ENCODE assay signal across 20 mouse cellular contexts in the genomic region with DNA sequence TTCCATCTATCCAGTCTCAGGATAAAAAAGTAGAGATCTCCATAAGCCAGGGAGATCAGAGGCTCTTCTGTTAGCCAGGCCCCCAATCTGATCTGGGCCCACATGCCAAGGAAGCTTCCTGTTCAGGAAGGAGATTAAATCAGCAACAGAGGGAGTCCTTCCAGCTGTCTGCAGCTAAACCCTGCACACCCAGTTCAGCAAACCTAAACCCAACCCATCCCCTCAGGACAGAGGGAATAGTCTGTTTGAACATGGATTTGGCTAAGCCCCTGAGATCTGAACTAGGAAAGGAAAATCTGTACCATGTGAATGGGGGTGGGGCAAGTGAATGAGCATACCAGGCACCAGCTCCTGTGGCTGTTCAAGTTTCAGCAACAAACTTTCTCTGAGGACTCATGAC.
DNase-seq lines count a peak whose midpoint lies in the region; ATAC-seq lines count a peak whose summit lies in the region.
"Had no signal": no experiment of that assay in that cellular context is flagged by ENCODE, and none has a peak within 500 bp of the region (broad histone marks: within the 10 kb centered on the region; RNA-seq: fewer than 3 reads in every experiment).

No protein-coding gene starts in this region.

- no peak overlapping the region for H3K9ac ChIP-seq in limb, embryonic 12.5 days (replicated peaks)
- no peak overlapping the region for H3K9ac ChIP-seq in embryonic facial prominence, embryonic 12.5 days
- no peak overlapping the region for H3K9ac ChIP-seq in limb, embryonic 13.5 days
- H3K9ac ChIP-seq in hindbrain, embryonic 12.5 days = no peak overlapping the region
- H3K9ac ChIP-seq: hindbrain, embryonic 15.5 days had no signal

- no peaks in the 10 kb centered on the region for H3K36me3 ChIP-seq in limb, embryonic 12.5 days
- H3K36me3 ChIP-seq in limb, embryonic 10.5 days = no peaks in the 10 kb centered on the region
- no peaks in the 10 kb centered on the region for H3K36me3 ChIP-seq in embryonic facial prominence, embryonic 12.5 days
- no peaks in the 10 kb centered on the region for H3K36me3 ChIP-seq in limb, embryonic 13.5 days
- H3K36me3 ChIP-seq in hindbrain, embryonic 12.5 days = no peaks in the 10 kb centered on the region
- H3K36me3 ChIP-seq: hindbrain, embryonic 15.5 days had no signal

- no peak overlapping the region for H3K4me2 ChIP-seq in limb, embryonic 12.5 days
- H3K4me2 ChIP-seq in embryonic facial prominence, embryonic 12.5 days (replicated peaks) = no peak overlapping the region
- H3K4me2 ChIP-seq in limb, embryonic 13.5 days (replicated peaks) = no peak overlapping the region
- no peak overlapping the region for H3K4me2 ChIP-seq in hindbrain, embryonic 12.5 days (replicated peaks)
- H3K4me2 ChIP-seq: hindbrain, embryonic 15.5 days had no signal

- H3K9me3 ChIP-seq in limb, embryonic 12.5 days = no peaks in the 10 kb centered on the region
- H3K9me3 ChIP-seq in limb, embryonic 10.5 days (replicated peaks) = no peaks in the 10 kb centered on the region
- H3K9me3 ChIP-seq in embryonic facial prominence, embryonic 12.5 days = no peaks in the 10 kb centered on the region
- H3K9me3 ChIP-seq in limb, embryonic 13.5 days = peaks cover 12% of the 10 kb centered on the region; the same call in 1 of the 2 replicates
- H3K9me3 ChIP-seq in hindbrain, embryonic 12.5 days (replicated peaks) = no peaks in the 10 kb centered on the region
- H3K9me3 ChIP-seq: hindbrain, embryonic 15.5 days had no signal

- peak; percentile 72 for ATAC-seq in limb, embryonic 12.5 days (ENCODE audit: insufficient number of reproducible peaks, insufficient read depth, low FRiP score, low TSS enrichment, low read depth)
- 0 out of 2 replicates have a peak, but pooled peaks have one; percentile 35 for ATAC-seq in embryonic facial prominence, embryonic 12.5 days (ENCODE audit: insufficient number of reproducible peaks, insufficient read depth, low FRiP score, low TSS enrichment)
- peak; percentile 65; the same call in 1 of the 2 replicates for ATAC-seq in limb, embryonic 13.5 days (ENCODE audit: low FRiP score, low read depth)
- ATAC-seq in inflammation-experienced regulatory T-cells, adult 6 months = no peak
- no peak for ATAC-seq in hindbrain, embryonic 12.5 days (ENCODE audit: low FRiP score)
- ATAC-seq: activated CD4-positive, CD25-positive, alpha-beta regulatory T cell, adult 4 months; forebrain, embryonic 16.5 days; intestine, postnatal 0 days had no signal

- H3K4me1 ChIP-seq in limb, embryonic 12.5 days (replicated peaks) = peaks cover 4% of the 10 kb centered on the region; the same call in 1 of the 2 replicates
- no peaks in the 10 kb centered on the region for H3K4me1 ChIP-seq in limb, embryonic 10.5 days
- peaks cover 10% of the 10 kb centered on the region; the same call in 1 of the 2 replicates for H3K4me1 ChIP-seq in embryonic facial prominence, embryonic 12.5 days
- H3K4me1 ChIP-seq in limb, embryonic 13.5 days = peaks cover 14% of the 10 kb centered on the region
- H3K4me1 ChIP-seq in hindbrain, embryonic 12.5 days = no peaks in the 10 kb centered on the region

- no peaks in the 10 kb centered on the region for H3K27me3 ChIP-seq in limb, embryonic 12.5 days
- H3K27me3 ChIP-seq in limb, embryonic 10.5 days (ENCODE audit: low read depth, poor library complexity, severe bottlenecking) = no peaks in the 10 kb centered on the region
- H3K27me3 ChIP-seq in embryonic facial prominence, embryonic 12.5 days = no peaks in the 10 kb centered on the region
- no peaks in the 10 kb centered on the region for H3K27me3 ChIP-seq in limb, embryonic 13.5 days
- H3K27me3 ChIP-seq in hindbrain, embryonic 12.5 days = no peaks in the 10 kb centered on the region
- H3K27me3 ChIP-seq: hindbrain, embryonic 15.5 days had no signal

- H3K4me3 ChIP-seq in limb, embryonic 12.5 days (replicated peaks) = no peak overlapping the region
- no peak overlapping the region for H3K4me3 ChIP-seq in limb, embryonic 10.5 days
- no peak overlapping the region for H3K4me3 ChIP-seq in embryonic facial prominence, embryonic 12.5 days
- no peak overlapping the region for H3K4me3 ChIP-seq in limb, embryonic 13.5 days
- no peak overlapping the region for H3K4me3 ChIP-seq in hindbrain, embryonic 12.5 days
- H3K4me3 ChIP-seq: heart, adult 2 months; hindbrain, embryonic 15.5 days had no signal

- no peak overlapping the region for H3K27ac ChIP-seq in limb, embryonic 12.5 days
- H3K27ac ChIP-seq in limb, embryonic 10.5 days = no peak overlapping the region
- peak overlapping the region; percentile 41 for H3K27ac ChIP-seq in embryonic facial prominence, embryonic 12.5 days
- peak overlapping the region; percentile 44; the same call in 1 of the 2 replicates for H3K27ac ChIP-seq in limb, embryonic 13.5 days
- H3K27ac ChIP-seq in hindbrain, embryonic 12.5 days = no peak overlapping the region
- H3K27ac ChIP-seq: heart, adult 2 months; hindbrain, embryonic 15.5 days had no signal

- no peak for DNase-seq in limb, embryonic 10.5 days (ENCODE audit: low spot score)
- DNase-seq in layer of hippocampus, postnatal 36 days = no peak
- DNase-seq: adrenal gland, adult 8-10 months; cerebellum, adult 11-12 months; cerebellum, postnatal 10 days; heart, adult 2 months; lung, postnatal 4 days; midbrain, embryonic 14.5 days; right cerebral cortex, postnatal 14 days; spleen, adult 18-20 months; thymus, adult 2 months had no signal

Comparison
In these comparisons a context has a peak if more than half of its experiments do, and no peak if none do; other contexts are left out.
1. H3K27ac ChIP-seq: peak in embryonic facial prominence, embryonic 12.5 days (single experiment) and limb, embryonic 13.5 days (single experiment); none in limb, embryonic 12.5 days (single experiment), limb, embryonic 10.5 days (single experiment) and hindbrain, embryonic 12.5 days (single experiment).
2. ATAC-seq: peak in limb, embryonic 12.5 days (single experiment), embryonic facial prominence, embryonic 12.5 days (single experiment) and limb, embryonic 13.5 days (single experiment); none in inflammation-experienced regulatory T-cells, adult 6 months (single experiment) and hindbrain, embryonic 12.5 days (single experiment).